In genomic region chr14:23525910-23526309, GRCm38 (mm10) we compare ENCODE assay signal across 18 mouse cellular contexts.
"Had no signal": no experiment of that assay in that cellular context is flagged by ENCODE, and none has a peak within 500 bp of the region (broad histone marks: within the 10 kb centered on the region; RNA-seq: fewer than 3 reads in every experiment).

No protein-coding gene starts in this region.

- H3K4me1 ChIP-seq: midbrain, embryonic 12.5 days; neural tube, embryonic 13.5 days; neural tube, embryonic 15.5 days had no signal

- DNase-seq: lung, adult 18-20 months; lung, embryonic 14.5 days; lung, postnatal 10 days; lung, postnatal 4 days; midbrain, embryonic 14.5 days; retina, postnatal 1 day; right cerebral cortex, adult 18-20 months; right cerebral cortex, postnatal 25 days; right cerebral cortex, postnatal 4 days; spleen, adult 18-20 months; thymus, adult 18-20 months; thymus, postnatal 14 days; thymus, postnatal 36 days had no signal

- H3K36me3 ChIP-seq: midbrain, embryonic 10.5 days; midbrain, embryonic 12.5 days; neural tube, embryonic 13.5 days; neural tube, embryonic 15.5 days had no signal

- H3K4me3 ChIP-seq: midbrain, embryonic 10.5 days; midbrain, embryonic 12.5 days; myocyte; neural tube, embryonic 13.5 days; neural tube, embryonic 15.5 days had no signal

- H3K27me3 ChIP-seq: midbrain, embryonic 12.5 days; neural tube, embryonic 15.5 days had no signal

- H3K9me3 ChIP-seq: midbrain, embryonic 10.5 days; midbrain, embryonic 12.5 days; neural tube, embryonic 13.5 days; neural tube, embryonic 15.5 days had no signal

- H3K27ac ChIP-seq: midbrain, embryonic 10.5 days; midbrain, embryonic 12.5 days; neural tube, embryonic 13.5 days; neural tube, embryonic 15.5 days had no signal
